Mouse (Mus musculus): ENCODE results near the gene Scn2a. TPM values are rescaled to one million over a fixed set of nuclear protein-coding genes. Genes with fewer than 3 reads are reported as not detected.

Scn2a gene
- polyA plus RNA-seq (2016; fragmentation: Nextera tagmentation; extraction: Ambion mirVana) = 3.2 and 5.5 TPM in 2 replicates

DNA sequence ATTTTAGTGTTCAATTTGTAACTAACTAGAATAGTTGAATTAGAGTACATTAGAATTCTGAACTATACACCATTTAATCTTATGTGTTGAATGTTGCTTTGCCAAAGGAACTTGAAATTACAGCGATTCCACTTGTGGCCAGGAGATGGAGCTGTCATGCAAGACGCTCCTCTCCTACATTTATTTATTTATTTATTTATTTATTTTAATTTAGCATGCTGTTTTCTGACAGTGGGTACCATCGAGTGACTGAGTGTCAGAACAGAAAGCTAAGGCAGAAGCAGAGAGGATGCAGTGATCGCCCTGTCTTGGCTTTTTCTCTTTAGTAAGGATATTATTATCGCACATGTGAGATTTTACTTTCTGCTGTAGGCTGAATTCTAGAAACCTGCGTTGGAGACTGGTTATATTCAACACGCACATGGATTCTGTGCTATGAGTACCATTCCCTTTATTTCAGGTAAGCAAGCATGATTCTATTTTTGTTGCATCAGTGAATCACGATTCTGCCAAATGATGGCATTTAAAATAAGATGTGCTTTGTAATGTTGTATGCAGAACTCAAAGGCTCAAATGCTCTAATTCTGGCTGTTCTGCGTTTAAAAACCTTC lies at the start of gene Scn2a:
TSS of gene Scn2a (plus strand) at position 216 of the 611 bp plus-strand sequence.
- Histone ChIP-seq H3K9me3 (replicated peaks) (no peaks in the 10 kb centered on the region), H3K27ac (replicated peaks) (no peak within 1 kb of the TSS), H3K4me3 (peak within 1 kb of the TSS; percentile 3; the same call in 1 of the 2 replicates), H3K4me1 (peaks cover 16% of the 10 kb centered on the region; the same call in 1 of the 2 replicates), H3K27me3 (ENCODE audit: low read depth, poor library complexity, severe bottlenecking) (no peaks in the 10 kb centered on the region), H3K36me3 (no peaks in the 10 kb centered on the region)
- peak; percentile 28 for DNase-seq (ENCODE audit: low spot score)
- 53% methylated on average over 9 of the region's 9 CpGs for WGBS

DNA sequence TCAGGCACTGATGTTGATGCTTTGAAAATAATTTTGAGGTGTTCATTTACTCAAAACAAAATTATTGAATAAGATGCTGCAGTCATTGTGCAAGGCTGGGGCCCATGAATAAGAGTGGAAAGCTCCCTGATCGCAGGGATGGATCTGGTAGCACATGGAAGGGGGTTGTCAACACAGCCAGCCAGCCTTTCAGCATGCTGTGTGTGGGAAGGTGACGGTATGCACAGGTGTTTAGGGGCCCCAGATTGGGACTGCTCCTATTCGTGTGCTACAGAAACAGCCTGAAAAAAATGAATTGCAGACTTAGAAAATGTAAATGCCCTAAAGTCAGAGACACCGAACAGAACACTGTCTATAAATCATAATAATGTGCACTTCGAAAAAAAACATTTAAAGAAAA lies 32.9 kb upstream of the Scn2a start:
- Histone ChIP-seq H3K4me3 (no peak overlapping the region), H3K9me3 (replicated peaks) (no peaks in the 10 kb centered on the region), H3K4me1 (no peaks in the 10 kb centered on the region), H3K27ac (replicated peaks) (no peak overlapping the region), H3K27me3 (ENCODE audit: low read depth, poor library complexity, severe bottlenecking) (no peaks in the 10 kb centered on the region), H3K36me3 (no peaks in the 10 kb centered on the region)
- WGBS = 88% methylated on average over 5 of the region's 5 CpGs
- no peak for DNase-seq (ENCODE audit: low spot score)

DNA sequence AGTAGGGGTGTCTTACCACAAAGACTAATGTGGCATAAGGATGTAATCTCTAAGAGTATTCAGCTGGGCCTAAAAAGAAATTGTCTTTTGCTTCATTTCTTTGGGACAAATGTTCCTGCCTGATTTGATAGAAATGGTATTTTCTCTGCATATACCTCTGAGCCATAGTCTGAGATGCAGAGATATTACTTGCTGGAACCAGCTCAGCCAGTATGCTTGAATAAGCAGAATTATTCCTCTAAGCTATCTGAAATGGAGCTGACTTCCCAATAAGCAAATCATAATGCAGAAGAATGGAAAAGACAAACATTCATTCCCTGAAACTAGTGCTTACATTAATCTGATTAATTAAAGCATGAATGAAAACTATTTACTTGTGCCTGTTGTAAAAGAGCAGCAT lies 12.8 kb upstream of the Scn2a start:
- Histone ChIP-seq H3K4me1 (no peaks in the 10 kb centered on the region), H3K9me3 (replicated peaks) (no peaks in the 10 kb centered on the region), H3K27ac (replicated peaks) (no peak overlapping the region), H3K36me3 (no peaks in the 10 kb centered on the region), H3K27me3 (ENCODE audit: low read depth, poor library complexity, severe bottlenecking) (no peaks in the 10 kb centered on the region), H3K4me3 (no peak overlapping the region)
- no peak for DNase-seq (ENCODE audit: low spot score)

DNA sequence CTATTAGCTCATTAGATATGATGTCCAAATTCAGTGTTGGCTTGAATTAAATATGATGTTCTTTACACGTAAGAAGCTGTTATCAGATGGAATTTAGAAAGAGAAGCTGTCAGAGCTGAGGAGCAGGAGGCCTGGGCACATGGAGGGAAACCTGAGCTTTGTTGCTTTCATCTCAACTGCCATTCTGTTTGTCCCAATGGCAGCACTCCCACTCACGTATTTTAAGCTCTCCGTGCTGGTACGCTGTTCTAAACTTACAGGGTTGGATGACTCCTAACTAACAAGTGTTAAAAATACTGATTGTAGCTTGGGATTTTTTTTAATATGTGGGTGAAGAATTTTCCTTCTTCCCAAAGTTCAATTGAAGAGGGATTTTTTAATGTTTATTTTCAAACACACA lies 8.7 kb upstream of the Scn2a start:
- WGBS = 87% methylated on average over 4 of the region's 4 CpGs

DNA sequence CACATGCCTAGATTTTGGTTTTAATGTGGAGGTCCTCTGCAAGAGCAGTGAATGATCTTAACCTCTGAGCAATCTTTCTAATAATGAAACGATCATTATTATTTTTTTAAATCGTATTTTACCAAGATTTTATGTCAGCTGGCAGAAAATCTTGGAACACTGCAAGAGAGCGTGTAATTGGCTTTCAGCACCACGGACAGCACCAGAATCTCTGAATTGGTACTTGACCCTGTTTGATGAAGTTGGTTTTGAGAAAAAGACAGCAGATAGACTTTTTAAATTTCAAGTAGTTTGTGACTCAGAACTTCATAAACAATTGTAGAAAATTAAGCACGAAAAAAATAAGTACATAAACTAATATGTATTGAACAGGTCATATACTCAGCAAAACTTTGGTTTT lies 790 bp upstream of the Scn2a start:
- Histone ChIP-seq H3K36me3 (no peaks in the 10 kb centered on the region), H3K4me1 (peaks cover 16% of the 10 kb centered on the region; the same call in 1 of the 2 replicates), H3K27me3 (ENCODE audit: low read depth, poor library complexity, severe bottlenecking) (no peaks in the 10 kb centered on the region), H3K4me3 (no peak overlapping the region), H3K9me3 (replicated peaks) (no peaks in the 10 kb centered on the region), H3K27ac (replicated peaks) (no peak overlapping the region)
- DNase-seq (ENCODE audit: low spot score) = peak; percentile 54
- 23% methylated on average over 5 of the region's 5 CpGs for WGBS

More for the DNA sequence above, 8.7 kb upstream of the Scn2a start:
- peaks cover 2% of the 10 kb centered on the region; the same call in 1 of the 2 replicates for H3K4me1 ChIP-seq
- H3K9me3 ChIP-seq (replicated peaks) = no peaks in the 10 kb centered on the region
- H3K4me3 ChIP-seq = no peak overlapping the region
- no peaks in the 10 kb centered on the region for H3K27me3 ChIP-seq (ENCODE audit: low read depth, poor library complexity, severe bottlenecking)
- no peaks in the 10 kb centered on the region for H3K36me3 ChIP-seq
- H3K27ac ChIP-seq (replicated peaks) = no peak overlapping the region
- DNase-seq (ENCODE audit: low spot score) = no peak

DNA sequence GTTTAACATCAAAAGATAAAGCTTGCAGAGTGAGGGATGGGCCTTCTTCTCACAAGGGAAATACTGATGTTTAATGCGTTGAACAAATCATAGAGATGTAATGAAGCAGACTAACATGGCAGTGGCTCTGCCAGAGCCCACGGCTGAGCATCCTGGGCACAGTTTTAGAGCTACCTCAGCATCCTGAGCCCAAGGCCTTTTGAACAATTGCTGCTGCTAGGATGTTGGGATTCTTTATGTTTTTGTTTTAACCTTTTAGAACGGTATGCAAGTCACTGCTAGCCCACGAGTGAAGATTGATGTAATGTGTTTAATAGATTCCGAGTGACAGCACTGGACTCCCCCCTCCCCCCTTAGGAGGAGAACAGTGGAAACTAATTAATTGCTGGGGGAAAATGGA lies 683 bp downstream of the Scn2a start:
- WGBS = 73% methylated on average over 5 of the region's 5 CpGs
- H3K27ac ChIP-seq (replicated peaks) = no peak overlapping the region
- H3K36me3 ChIP-seq = no peaks in the 10 kb centered on the region
- no peaks in the 10 kb centered on the region for H3K27me3 ChIP-seq (ENCODE audit: low read depth, poor library complexity, severe bottlenecking)
- peaks cover 15% of the 10 kb centered on the region; the same call in 1 of the 2 replicates for H3K4me1 ChIP-seq
- H3K9me3 ChIP-seq (replicated peaks) = no peaks in the 10 kb centered on the region
- DNase-seq (ENCODE audit: low spot score) = no peak
- no peak overlapping the region for H3K4me3 ChIP-seq

DNA sequence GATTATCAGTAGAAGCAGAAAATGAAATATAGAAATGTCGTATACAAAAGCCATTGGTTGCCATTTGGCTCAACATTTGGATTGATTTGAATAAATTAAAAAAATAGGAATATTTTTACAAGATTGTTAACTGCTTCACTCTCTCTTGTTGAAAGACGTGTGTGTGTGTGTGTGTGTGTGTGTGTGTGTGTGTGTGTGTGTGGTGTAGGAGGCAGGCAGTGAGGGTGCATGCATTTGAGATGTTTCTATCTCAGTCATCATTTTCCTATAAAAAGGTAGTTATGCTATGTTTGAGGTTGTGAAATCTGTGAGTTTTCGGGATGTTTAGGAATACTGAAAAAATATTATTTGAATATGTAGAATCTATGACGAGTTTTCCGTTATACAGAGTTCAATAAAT lies 1.3 kb downstream of the Scn2a start:
- no peaks in the 10 kb centered on the region for H3K36me3 ChIP-seq
- H3K4me1 ChIP-seq = peaks cover 13% of the 10 kb centered on the region; the same call in 1 of the 2 replicates
- 87% methylated on average over 5 of the region's 5 CpGs for WGBS
- H3K9me3 ChIP-seq (replicated peaks) = no peaks in the 10 kb centered on the region
- no peak for DNase-seq (ENCODE audit: low spot score)
- H3K27ac ChIP-seq (replicated peaks) = no peak overlapping the region
- H3K4me3 ChIP-seq = no peak overlapping the region
- no peaks in the 10 kb centered on the region for H3K27me3 ChIP-seq (ENCODE audit: low read depth, poor library complexity, severe bottlenecking)

DNA sequence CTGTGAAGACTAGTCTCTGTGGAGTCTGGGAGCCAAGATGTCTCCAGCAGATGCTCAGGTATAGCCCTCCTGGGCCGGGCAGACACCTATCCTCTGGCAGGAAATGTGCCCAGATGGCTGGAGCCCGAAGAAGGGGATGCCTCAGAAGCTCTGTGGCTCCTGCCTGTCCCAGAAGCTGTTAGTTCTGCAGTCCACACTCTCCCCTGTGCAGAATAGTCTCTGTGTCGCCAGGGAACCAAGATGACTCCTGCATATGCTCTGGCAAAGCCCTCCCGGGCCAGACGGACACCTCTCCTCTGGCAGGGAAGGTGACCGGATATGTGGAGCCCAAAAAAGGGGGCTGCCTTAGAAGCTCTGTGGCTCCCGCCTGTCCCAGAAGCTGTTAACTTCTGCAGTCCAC lies 32.1 kb downstream of the Scn2a start:
- WGBS = 87% methylated on average over 7 of the region's 7 CpGs
- H3K4me3 ChIP-seq = no peak overlapping the region
- H3K27me3 ChIP-seq (ENCODE audit: low read depth, poor library complexity, severe bottlenecking) = no peaks in the 10 kb centered on the region
- H3K9me3 ChIP-seq (replicated peaks) = no peaks in the 10 kb centered on the region
- H3K4me1 ChIP-seq = no peaks in the 10 kb centered on the region
- DNase-seq (ENCODE audit: low spot score) = no peak
- H3K27ac ChIP-seq (replicated peaks) = no peak overlapping the region
- H3K36me3 ChIP-seq = no peaks in the 10 kb centered on the region

DNA sequence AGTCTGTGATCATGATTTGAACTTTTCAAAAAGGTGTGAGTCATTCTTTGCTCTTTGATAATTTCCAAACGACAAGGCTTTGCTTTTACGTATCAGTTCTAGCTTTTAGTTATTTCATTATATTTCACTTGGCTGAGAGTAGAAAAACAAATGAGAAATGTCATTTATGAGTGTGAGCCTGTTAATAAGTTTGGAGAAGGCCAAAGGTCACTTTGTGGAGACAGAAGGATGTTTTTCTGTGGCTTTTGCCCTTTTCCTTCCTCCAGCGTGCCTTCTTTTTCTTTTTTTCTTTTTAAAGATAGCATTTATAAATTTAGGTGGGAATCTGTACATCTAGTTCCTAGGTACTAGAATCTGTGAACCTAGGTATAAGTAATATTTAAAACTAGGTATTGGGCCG lies 36.5 kb downstream of the Scn2a start:
- WGBS = 81% methylated on average over 4 of the region's 4 CpGs
- H3K4me3 ChIP-seq = no peak overlapping the region
- no peaks in the 10 kb centered on the region for H3K4me1 ChIP-seq
- no peaks in the 10 kb centered on the region for H3K27me3 ChIP-seq (ENCODE audit: low read depth, poor library complexity, severe bottlenecking)
- DNase-seq (ENCODE audit: low spot score) = no peak
- no peaks in the 10 kb centered on the region for H3K36me3 ChIP-seq
- no peak overlapping the region for H3K27ac ChIP-seq (replicated peaks)
- no peaks in the 10 kb centered on the region for H3K9me3 ChIP-seq (replicated peaks)

DNA sequence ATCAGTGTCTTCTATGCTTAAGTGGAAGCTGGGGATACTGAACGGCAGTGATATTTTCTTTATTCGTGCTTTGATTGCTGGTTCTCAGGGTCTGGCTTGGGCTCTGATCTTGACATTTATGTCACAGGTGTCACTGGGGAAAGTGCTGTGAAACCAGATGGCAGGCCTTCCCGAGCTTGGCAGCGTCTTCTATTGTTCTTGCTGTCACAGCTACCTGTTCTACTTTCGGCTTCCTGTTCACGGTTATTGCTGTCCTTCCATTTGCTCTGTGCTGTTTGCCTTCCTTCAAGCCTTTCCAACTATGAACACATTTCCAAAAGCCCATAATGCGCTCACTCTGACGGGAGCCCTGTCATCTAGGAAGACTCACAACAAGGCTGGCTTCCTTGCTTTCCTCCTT lies 37.9 kb downstream of the Scn2a start:
- no peaks in the 10 kb centered on the region for H3K36me3 ChIP-seq
- H3K27ac ChIP-seq (replicated peaks) = no peak overlapping the region
- H3K9me3 ChIP-seq (replicated peaks) = no peaks in the 10 kb centered on the region
- no peak for DNase-seq (ENCODE audit: low spot score)
- H3K4me1 ChIP-seq = no peaks in the 10 kb centered on the region
- 87% methylated on average over 8 of the region's 8 CpGs for WGBS
- H3K4me3 ChIP-seq = no peak overlapping the region
- no peaks in the 10 kb centered on the region for H3K27me3 ChIP-seq (ENCODE audit: low read depth, poor library complexity, severe bottlenecking)

DNA sequence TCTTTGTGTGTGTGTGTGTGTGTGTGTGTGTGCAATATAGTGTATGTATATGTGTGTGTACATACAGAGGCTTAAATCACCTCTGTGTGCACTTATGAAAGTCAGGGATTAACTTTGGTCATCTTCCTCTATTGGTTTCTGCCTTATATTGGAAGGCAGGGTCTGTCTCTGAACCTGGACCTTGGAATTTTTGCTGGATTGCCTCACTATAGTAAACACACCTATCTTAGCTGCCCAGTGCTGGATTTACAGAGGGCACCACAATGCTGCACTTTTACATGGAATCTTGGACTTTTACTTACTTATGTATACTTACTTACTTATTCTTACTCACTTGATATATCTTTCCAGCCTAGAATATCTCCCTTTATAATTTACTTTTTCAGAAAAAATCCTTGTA lies 43.3 kb downstream of the Scn2a start:
- H3K27ac ChIP-seq (replicated peaks) = no peak overlapping the region

DNA sequence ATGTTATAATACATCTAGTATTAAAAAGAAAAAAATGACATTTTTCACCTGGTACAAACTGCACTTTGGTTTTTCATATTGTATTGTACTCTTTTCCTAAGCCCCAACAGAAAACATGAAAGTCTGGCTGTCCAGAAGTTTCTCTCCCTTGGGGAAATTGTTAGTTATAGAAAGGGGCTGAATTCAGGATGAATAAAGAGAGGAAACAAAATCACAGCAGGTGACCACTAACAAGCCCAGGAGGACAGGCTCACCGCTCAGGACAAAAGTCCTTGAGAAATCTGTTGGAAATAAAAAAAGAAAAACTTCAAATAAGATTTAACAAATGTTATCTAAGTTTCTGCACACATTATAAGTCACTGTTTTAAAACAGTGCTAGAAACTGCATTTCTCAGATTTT lies 43.9 kb downstream of the Scn2a start:
- DNase-seq (ENCODE audit: low spot score) = no peak
- no peak overlapping the region for H3K27ac ChIP-seq (replicated peaks)
- no peaks in the 10 kb centered on the region for H3K9me3 ChIP-seq (replicated peaks)
- H3K27me3 ChIP-seq (ENCODE audit: low read depth, poor library complexity, severe bottlenecking) = no peaks in the 10 kb centered on the region
- no peaks in the 10 kb centered on the region for H3K36me3 ChIP-seq
- no peak overlapping the region for H3K4me3 ChIP-seq
- WGBS = 12% methylated on average over 1 of the region's 1 CpGs
- peaks cover 25% of the 10 kb centered on the region for H3K4me1 ChIP-seq

More for the DNA sequence above, 43.3 kb downstream of the Scn2a start:
- no peaks in the 10 kb centered on the region for H3K9me3 ChIP-seq (replicated peaks)
- no peaks in the 10 kb centered on the region for H3K27me3 ChIP-seq (ENCODE audit: low read depth, poor library complexity, severe bottlenecking)
- DNase-seq (ENCODE audit: low spot score) = no peak
- H3K36me3 ChIP-seq = no peaks in the 10 kb centered on the region
- peaks cover 23% of the 10 kb centered on the region for H3K4me1 ChIP-seq
- H3K4me3 ChIP-seq = no peak overlapping the region

DNA sequence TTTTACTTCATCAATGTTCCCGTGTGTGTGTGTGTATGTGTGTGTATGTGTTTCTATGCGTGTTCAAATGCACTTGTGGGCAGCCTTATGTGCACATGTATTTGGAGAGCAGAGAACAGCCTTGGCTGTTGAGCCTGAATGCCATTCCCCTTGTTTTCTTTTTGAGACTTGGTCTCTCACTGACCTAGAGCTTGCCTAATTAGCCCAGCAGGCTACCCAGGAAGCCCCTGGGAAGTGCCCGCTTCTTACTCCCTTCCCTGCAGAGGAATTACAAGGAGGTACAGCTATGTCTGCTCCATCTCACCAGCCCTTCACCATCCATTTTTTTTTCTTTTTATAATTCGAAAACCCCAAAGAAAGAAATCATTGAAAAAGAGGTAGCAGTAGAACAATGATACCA lies 44.6 kb downstream of the Scn2a start:
- DNase-seq (ENCODE audit: low spot score) = no peak
- 25% methylated on average over 4 of the region's 4 CpGs for whole genome bisulfite sequencing
- Histone ChIP-seq H3K4me3 (no peak overlapping the region), H3K27me3 (ENCODE audit: low read depth, poor library complexity, severe bottlenecking) (no peaks in the 10 kb centered on the region), H3K36me3 (no peaks in the 10 kb centered on the region), H3K9me3 (replicated peaks) (no peaks in the 10 kb centered on the region), H3K27ac (replicated peaks) (0 out of 2 replicates have a peak overlapping the region, but pooled peaks have one; percentile 28), H3K4me1 (peaks cover 27% of the 10 kb centered on the region)

All from midbrain, embryonic 10.5 days (tissue).